Mouse (Mus musculus): ENCODE measurements around the gene Robo1. TPM values are rescaled to one million over a fixed set of nuclear protein-coding genes. Genes with fewer than 3 reads are reported as not detected.

Gene Robo1
- polyA plus RNA-seq, 1 experiment from 2014 or later = 6.3 TPM

DNA sequence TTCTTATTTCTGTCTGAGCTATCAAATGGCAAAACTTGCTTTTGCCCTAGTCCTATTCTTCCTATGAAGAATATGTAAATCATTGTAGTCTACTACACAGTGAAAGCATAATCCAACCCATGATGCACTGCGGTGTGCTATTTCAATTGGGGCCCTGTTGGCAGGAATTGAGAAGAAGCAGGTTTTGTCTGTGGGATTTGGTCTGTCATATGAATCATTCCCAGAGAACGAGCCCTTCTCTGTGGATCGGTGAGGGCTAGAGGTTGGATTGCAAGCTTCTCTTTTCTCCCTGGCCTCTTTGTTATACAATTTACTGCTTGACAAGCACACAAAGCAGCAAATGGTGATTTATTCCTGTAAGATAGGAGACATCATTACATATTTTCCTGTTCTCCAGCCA is 85.4 kb downstream of the Robo1 start:
- TF ChIP-seq EP300 (optimal IDR thresholded peaks at IDR 0.05) (peak; percentile 77), CTCF (IDR thresholded peaks at IDR 0.05; ENCODE audit: low read depth) (no peak)
- Histone ChIP-seq H3K4me1 (replicated peaks; ENCODE audit: control insufficient read depth, insufficient read depth) (no peaks in the 10 kb centered on the region), H3K36me3 (ENCODE audit: control insufficient read depth, insufficient read depth, low read length) (no peaks in the 10 kb centered on the region), H3K9ac (ENCODE audit: low read length) (no peak overlapping the region), H3K9me3 (ENCODE audit: control insufficient read depth, low read length) (no peaks in the 10 kb centered on the region), H3K4me2 (replicated peaks; ENCODE audit: low read depth) (no peak overlapping the region), H3K4me3 (ENCODE audit: low read depth, low read length) (no peak overlapping the region), H3K27me3 (ENCODE audit: control insufficient read depth, insufficient read depth, low read length) (no peaks in the 10 kb centered on the region), H3K27ac (replicated peaks) (no peak overlapping the region)
- WGBS = 38% methylated on average over 3 of the region's 3 CpGs
- DNase-seq (ENCODE audit: low spot score) (no peak), ATAC-seq (ENCODE audit: low FRiP score, low TSS enrichment) (no peak)

- no peaks in the 10 kb centered on the region for H3K36me3 ChIP-seq (ENCODE audit: control insufficient read depth, insufficient read depth, low read length)
- H3K9ac ChIP-seq (ENCODE audit: low read length) = no peak overlapping the region
- H3K4me3 ChIP-seq (ENCODE audit: low read depth, low read length) = no peak overlapping the region
- 78% methylated on average over 5 of the region's 5 CpGs for WGBS
- H3K27me3 ChIP-seq (ENCODE audit: control insufficient read depth, insufficient read depth, low read length) = no peaks in the 10 kb centered on the region
- no peak for TF ChIP-seq CTCF (IDR thresholded peaks at IDR 0.05; ENCODE audit: low read depth)
- TF ChIP-seq EP300 (optimal IDR thresholded peaks at IDR 0.05) = no peak
- H3K9me3 ChIP-seq (ENCODE audit: control insufficient read depth, low read length) = no peaks in the 10 kb centered on the region
- ATAC-seq (ENCODE audit: low FRiP score, low TSS enrichment) (no peak), DNase-seq (ENCODE audit: low spot score) (no peak)
- H3K4me2 ChIP-seq (replicated peaks; ENCODE audit: low read depth) = no peak overlapping the region
- H3K27ac ChIP-seq (replicated peaks) = no peak overlapping the region
- no peaks in the 10 kb centered on the region for H3K4me1 ChIP-seq (replicated peaks; ENCODE audit: control insufficient read depth, insufficient read depth)
These were observed 90.7 kb downstream of the Robo1 start for GRCm38 (mm10) chr16:72398811-72399210.

DNA sequence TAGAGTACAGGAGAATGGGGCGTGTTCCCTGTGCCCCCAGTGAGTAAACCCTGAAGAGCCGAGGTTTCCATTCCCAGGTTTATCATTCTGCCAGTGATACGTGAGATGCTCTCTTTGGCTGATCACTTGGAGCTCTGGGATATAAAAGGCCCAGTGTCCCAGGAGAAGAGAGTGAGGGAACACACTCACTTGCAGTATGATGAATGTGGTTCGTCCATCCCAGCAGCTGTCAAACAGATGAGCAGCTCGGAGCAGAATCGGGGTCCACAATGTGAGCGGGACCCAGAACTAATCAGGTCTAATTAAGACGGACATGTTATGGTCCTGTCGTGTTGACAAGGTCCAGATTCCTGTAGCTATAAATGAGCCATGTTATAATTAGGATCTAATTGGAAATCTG is 94.3 kb downstream of the Robo1 start:
- TF ChIP-seq CTCF (IDR thresholded peaks at IDR 0.05; ENCODE audit: low read depth) (no peak), EP300 (optimal IDR thresholded peaks at IDR 0.05) (no peak)
- no peaks in the 10 kb centered on the region for H3K4me1 ChIP-seq (replicated peaks; ENCODE audit: control insufficient read depth, insufficient read depth)
- no peak overlapping the region for H3K27ac ChIP-seq (replicated peaks)
- DNase-seq (ENCODE audit: low spot score) = no peak
- H3K4me3 ChIP-seq (ENCODE audit: low read depth, low read length) = no peak overlapping the region
- no peaks in the 10 kb centered on the region for H3K9me3 ChIP-seq (ENCODE audit: control insufficient read depth, low read length)
- no peak overlapping the region for H3K4me2 ChIP-seq (replicated peaks; ENCODE audit: low read depth)
- WGBS = 61% methylated on average over 9 of the region's 9 CpGs
- no peaks in the 10 kb centered on the region for H3K27me3 ChIP-seq (ENCODE audit: control insufficient read depth, insufficient read depth, low read length)
- no peak overlapping the region for H3K9ac ChIP-seq (ENCODE audit: low read length)
- H3K36me3 ChIP-seq (ENCODE audit: control insufficient read depth, insufficient read depth, low read length) = no peaks in the 10 kb centered on the region
- no peak for ATAC-seq (ENCODE audit: low FRiP score, low TSS enrichment)

DNA sequence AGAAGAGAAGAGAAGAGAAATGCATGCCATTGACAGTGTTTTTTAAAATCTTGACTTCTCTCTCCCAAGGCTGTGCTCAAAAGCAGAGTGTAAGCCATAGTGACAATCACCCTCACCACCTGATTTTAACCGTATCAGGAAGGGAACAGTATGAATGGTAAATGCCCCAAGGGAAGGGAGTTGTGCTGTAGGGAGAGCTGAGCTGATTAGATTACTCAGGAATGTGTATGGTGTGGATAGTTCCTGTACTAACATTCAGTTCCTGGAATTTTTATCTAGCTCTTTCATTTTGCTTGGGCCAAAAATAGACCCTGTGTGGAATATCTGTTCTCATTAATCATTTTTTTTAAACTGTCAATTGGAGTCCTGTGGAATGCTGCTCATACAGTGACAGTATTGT is 101.7 kb downstream of the Robo1 start:
- H3K9me3 ChIP-seq (ENCODE audit: control insufficient read depth, low read length) = no peaks in the 10 kb centered on the region
- TF ChIP-seq CTCF (IDR thresholded peaks at IDR 0.05; ENCODE audit: low read depth) (no peak), EP300 (optimal IDR thresholded peaks at IDR 0.05) (no peak)
- H3K4me2 ChIP-seq (replicated peaks; ENCODE audit: low read depth) = no peak overlapping the region
- ATAC-seq (ENCODE audit: low FRiP score, low TSS enrichment) (peak; percentile 18; the same call in 1 of the 2 replicates), DNase-seq (ENCODE audit: low spot score) (no peak)
- no peaks in the 10 kb centered on the region for H3K36me3 ChIP-seq (ENCODE audit: control insufficient read depth, insufficient read depth, low read length)
- no peaks in the 10 kb centered on the region for H3K4me1 ChIP-seq (replicated peaks; ENCODE audit: control insufficient read depth, insufficient read depth)
- no peak overlapping the region for H3K9ac ChIP-seq (ENCODE audit: low read length)
- WGBS = 38% methylated on average over 1 of the region's 1 CpGs
- no peak overlapping the region for H3K4me3 ChIP-seq (ENCODE audit: low read depth, low read length)
- H3K27ac ChIP-seq (replicated peaks) = no peak overlapping the region
- H3K27me3 ChIP-seq (ENCODE audit: control insufficient read depth, insufficient read depth, low read length) = no peaks in the 10 kb centered on the region

DNA sequence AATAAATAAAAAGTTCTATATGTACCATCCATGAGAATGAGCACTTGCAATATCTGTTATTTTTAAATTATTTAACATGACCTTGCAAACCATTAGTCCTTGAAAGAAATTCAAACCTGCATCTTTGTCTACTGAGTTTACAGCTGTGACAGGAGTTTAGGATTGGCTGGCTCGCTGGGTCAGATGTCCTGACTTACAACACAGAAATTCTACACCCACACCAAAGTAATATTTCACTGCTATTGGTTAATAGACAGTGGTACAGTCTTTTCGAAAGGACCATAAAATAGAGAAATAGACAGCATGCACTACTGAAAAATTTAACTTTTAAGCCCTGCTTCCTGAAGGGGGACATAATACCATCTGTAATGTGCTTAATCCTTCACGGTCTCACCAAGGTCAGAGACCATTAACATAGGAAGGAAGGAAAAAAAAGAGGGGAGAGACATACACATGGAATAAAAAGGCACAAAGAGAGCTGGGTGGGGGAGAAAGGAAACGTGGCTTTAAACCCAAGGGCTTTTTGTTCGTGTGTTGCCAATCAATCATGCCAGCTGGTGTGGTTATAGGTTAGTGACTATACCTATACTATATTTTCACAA is 103.7 kb downstream of the Robo1 start:
- DNase-seq (ENCODE audit: low spot score) (no peak), ATAC-seq (ENCODE audit: low FRiP score, low TSS enrichment) (no peak)
- TF ChIP-seq EP300 (optimal IDR thresholded peaks at IDR 0.05) (no peak), CTCF (IDR thresholded peaks at IDR 0.05; ENCODE audit: low read depth) (no peak)
- Histone ChIP-seq H3K4me2 (replicated peaks; ENCODE audit: low read depth) (no peak overlapping the region), H3K27ac (replicated peaks) (no peak overlapping the region), H3K27me3 (ENCODE audit: control insufficient read depth, insufficient read depth, low read length) (no peaks in the 10 kb centered on the region), H3K36me3 (ENCODE audit: control insufficient read depth, insufficient read depth, low read length) (no peaks in the 10 kb centered on the region), H3K4me1 (replicated peaks; ENCODE audit: control insufficient read depth, insufficient read depth) (no peaks in the 10 kb centered on the region), H3K4me3 (ENCODE audit: low read depth, low read length) (no peak overlapping the region), H3K9me3 (ENCODE audit: control insufficient read depth, low read length) (no peaks in the 10 kb centered on the region), H3K9ac (ENCODE audit: low read length) (no peak overlapping the region)
- 46% methylated on average over 5 of the region's 5 CpGs for WGBS

- Histone ChIP-seq H3K36me3 (ENCODE audit: control insufficient read depth, insufficient read depth, low read length) (no peaks in the 10 kb centered on the region), H3K4me1 (replicated peaks; ENCODE audit: control insufficient read depth, insufficient read depth) (no peaks in the 10 kb centered on the region), H3K4me3 (ENCODE audit: low read depth, low read length) (no peak overlapping the region), H3K4me2 (replicated peaks; ENCODE audit: low read depth) (no peak overlapping the region), H3K27ac (replicated peaks) (no peak overlapping the region), H3K27me3 (ENCODE audit: control insufficient read depth, insufficient read depth, low read length) (no peaks in the 10 kb centered on the region), H3K9me3 (ENCODE audit: control insufficient read depth, low read length) (no peaks in the 10 kb centered on the region), H3K9ac (ENCODE audit: low read length) (no peak overlapping the region)
- no peak for TF ChIP-seq EP300 (optimal IDR thresholded peaks at IDR 0.05)
- TF ChIP-seq CTCF (IDR thresholded peaks at IDR 0.05; ENCODE audit: low read depth) = no peak
- ATAC-seq (ENCODE audit: low FRiP score, low TSS enrichment) = no peak
- DNase-seq (ENCODE audit: low spot score) = no peak
- WGBS = 11% methylated on average over 7 of the region's 7 CpGs
These were observed 104.8 kb downstream of the Robo1 start for GRCm38 (mm10) chr16:72412879-72413278.
